Mouse (Mus musculus): ENCODE measurements around the gene Ilf3. TPM values are rescaled to one million over a fixed set of nuclear protein-coding genes. Genes with fewer than 3 reads are reported as not detected.

Ilf3 gene
- polyA plus RNA-seq, 1 experiment = 31.9 TPM

GRCm38 (mm10) chr9:21402764-21403253 lies 35.1 kb downstream of the Ilf3 start:
- Histone ChIP-seq H3K4me3 (ENCODE audit: insufficient read depth, low read depth, low read length) (no peak overlapping the region), H3K27me3 (replicated peaks; ENCODE audit: control insufficient read depth, insufficient read depth, low read length) (no peaks in the 10 kb centered on the region), H3K27ac (ENCODE audit: insufficient read depth, low read depth, low read length) (no peak overlapping the region), H3K4me1 (ENCODE audit: control insufficient read depth, insufficient read depth, low read length) (peaks cover 2% of the 10 kb centered on the region; the same call in 1 of the 2 replicates), H3K36me3 (ENCODE audit: control insufficient read depth, insufficient read depth, low read length) (no peaks in the 10 kb centered on the region)
- WGBS = 88% methylated on average over 11 of the region's 11 CpGs
- no peak for DNase-seq
- no peak for TF ChIP-seq CTCF (conservative IDR thresholded peaks at IDR 0.05; ENCODE audit: insufficient read depth, insufficient read length, low read depth, low read length)
- no peak for TF ChIP-seq POLR2A (IDR thresholded peaks at IDR 0.05; ENCODE audit: low read depth, low read length)

- 83% methylated on average over 5 of the region's 5 CpGs for WGBS
- no peaks in the 10 kb centered on the region for H3K36me3 ChIP-seq (ENCODE audit: control insufficient read depth, insufficient read depth, low read length)
These were observed 36.1 kb downstream of the Ilf3 start for GRCm38 (mm10) chr9:21403745-21404144.

GRCm38 (mm10) chr9:21405525-21405924 lies 37.9 kb downstream of the Ilf3 start:
- Histone ChIP-seq H3K4me1 (ENCODE audit: control insufficient read depth, insufficient read depth, low read length) (peaks cover 2% of the 10 kb centered on the region; the same call in 1 of the 2 replicates), H3K27me3 (replicated peaks; ENCODE audit: control insufficient read depth, insufficient read depth, low read length) (no peaks in the 10 kb centered on the region), H3K27ac (ENCODE audit: insufficient read depth, low read depth, low read length) (no peak overlapping the region), H3K4me3 (ENCODE audit: insufficient read depth, low read depth, low read length) (no peak overlapping the region), H3K36me3 (ENCODE audit: control insufficient read depth, insufficient read depth, low read length) (no peaks in the 10 kb centered on the region)
- 74% methylated on average over 4 of the region's 4 CpGs for WGBS
- DNase-seq = no peak
- TF ChIP-seq CTCF (conservative IDR thresholded peaks at IDR 0.05; ENCODE audit: insufficient read depth, insufficient read length, low read depth, low read length) (no peak), POLR2A (IDR thresholded peaks at IDR 0.05; ENCODE audit: low read depth, low read length) (no peak)

More at GRCm38 (mm10) chr9:21403745-21404144, 36.1 kb downstream of the Ilf3 start:
- Histone ChIP-seq H3K4me3 (ENCODE audit: insufficient read depth, low read depth, low read length) (no peak overlapping the region), H3K27me3 (replicated peaks; ENCODE audit: control insufficient read depth, insufficient read depth, low read length) (no peaks in the 10 kb centered on the region), H3K4me1 (ENCODE audit: control insufficient read depth, insufficient read depth, low read length) (peaks cover 2% of the 10 kb centered on the region; the same call in 1 of the 2 replicates), H3K27ac (ENCODE audit: insufficient read depth, low read depth, low read length) (no peak overlapping the region)
- TF ChIP-seq POLR2A (IDR thresholded peaks at IDR 0.05; ENCODE audit: low read depth, low read length) (no peak), CTCF (conservative IDR thresholded peaks at IDR 0.05; ENCODE audit: insufficient read depth, insufficient read length, low read depth, low read length) (no peak)
- DNase-seq = no peak

- peak; percentile 93 for DNase-seq
- no peak for TF ChIP-seq POLR2A (IDR thresholded peaks at IDR 0.05; ENCODE audit: low read depth, low read length)
- no peak overlapping the region for H3K4me3 ChIP-seq (ENCODE audit: insufficient read depth, low read depth, low read length)
- H3K27ac ChIP-seq (ENCODE audit: insufficient read depth, low read depth, low read length) = no peak overlapping the region
- WGBS = 10% methylated on average over 4 of the region's 4 CpGs
- H3K36me3 ChIP-seq (ENCODE audit: control insufficient read depth, insufficient read depth, low read length) = no peaks in the 10 kb centered on the region
- peaks cover 8% of the 10 kb centered on the region; the same call in 1 of the 2 replicates for H3K4me1 ChIP-seq (ENCODE audit: control insufficient read depth, insufficient read depth, low read length)
- no peaks in the 10 kb centered on the region for H3K27me3 ChIP-seq (replicated peaks; ENCODE audit: control insufficient read depth, insufficient read depth, low read length)
These were observed 40.3 kb downstream of the Ilf3 start for GRCm38 (mm10) chr9:21407951-21408350.

GRCm38 (mm10) chr9:21408624-21409023 lies 41.0 kb downstream of the Ilf3 start:
- Histone ChIP-seq H3K27ac (ENCODE audit: insufficient read depth, low read depth, low read length) (no peak overlapping the region), H3K4me3 (ENCODE audit: insufficient read depth, low read depth, low read length) (no peak overlapping the region), H3K4me1 (ENCODE audit: control insufficient read depth, insufficient read depth, low read length) (peaks cover 8% of the 10 kb centered on the region; the same call in 1 of the 2 replicates), H3K27me3 (replicated peaks; ENCODE audit: control insufficient read depth, insufficient read depth, low read length) (no peaks in the 10 kb centered on the region), H3K36me3 (ENCODE audit: control insufficient read depth, insufficient read depth, low read length) (no peaks in the 10 kb centered on the region)
- 68% methylated on average over 7 of the region's 7 CpGs for WGBS
- TF ChIP-seq CTCF (conservative IDR thresholded peaks at IDR 0.05; ENCODE audit: insufficient read depth, insufficient read length, low read depth, low read length) (no peak), POLR2A (IDR thresholded peaks at IDR 0.05; ENCODE audit: low read depth, low read length) (no peak)
- no peak for DNase-seq

GRCm38 (mm10) chr9:21409592-21410317 lies 42.1 kb downstream of the Ilf3 start:
- Histone ChIP-seq H3K36me3 (ENCODE audit: control insufficient read depth, insufficient read depth, low read length) (no peaks in the 10 kb centered on the region), H3K27me3 (replicated peaks; ENCODE audit: control insufficient read depth, insufficient read depth, low read length) (no peaks in the 10 kb centered on the region), H3K27ac (ENCODE audit: insufficient read depth, low read depth, low read length) (no peak overlapping the region), H3K4me3 (ENCODE audit: insufficient read depth, low read depth, low read length) (no peak overlapping the region), H3K4me1 (ENCODE audit: control insufficient read depth, insufficient read depth, low read length) (peaks cover 8% of the 10 kb centered on the region; the same call in 1 of the 2 replicates)
- peak; percentile 89 for DNase-seq
- no peak for TF ChIP-seq POLR2A (IDR thresholded peaks at IDR 0.05; ENCODE audit: low read depth, low read length)
- peak; percentile 91 for TF ChIP-seq CTCF (conservative IDR thresholded peaks at IDR 0.05; ENCODE audit: insufficient read depth, insufficient read length, low read depth, low read length)
- 24% methylated on average over 9 of the region's 9 CpGs for WGBS

Data from kidney, adult 2 months (tissue).